Mouse (Mus musculus): ENCODE measurements at regions not wholly inside any gene's neighbourhood (a gene's known extent, or its start where the extent isn't known, plus 50 kb on each side); places are given as distances from the start of the nearest gene placed in this dataset.

- no peak for DNase-seq
Measured at GRCm38 (mm10) chr5:37897501-37897900, 73.1 kb upstream of the Msx1 start.

GRCm38 (mm10) chr5:37895441-37896336, 71.3 kb upstream of the Msx1 start:
- no peak for DNase-seq

GRCm38 (mm10) chr5:37893639-37894550, 69.5 kb upstream of the Msx1 start:
- DNase-seq: no peak

GRCm38 (mm10) chr5:37890641-37891040, 66.3 kb upstream of the Msx1 start:
- peak; percentile 48 to 50 for DNase-seq

GRCm38 (mm10) chr5:37879668-37880380, 55.4 kb upstream of the Msx1 start:
- peak in 1 of 2 experiments; percentile 17 for DNase-seq

GRCm38 (mm10) chr5:37876240-37876639, 51.9 kb upstream of the Msx1 start:
- no peak for DNase-seq

GRCm38 (mm10) chr5:37875452-37875851, 51.1 kb upstream of the Msx1 start:
- no peak for DNase-seq

GRCm38 (mm10) chr5:37874784-37875281, 50.5 kb upstream of the Msx1 start:
- peak in 1 of 2 experiments; percentile 30 for DNase-seq
